Mouse (Mus musculus) thymus, postnatal 14 days (tissue): ENCODE measurements at regions not wholly inside any gene's neighbourhood (a gene's known extent, or its start where the extent isn't known, plus 50 kb on each side); places are given as distances from the start of the nearest gene placed in this dataset.
A peak's percentile ranks its signal among the peaks of the same experiment; 100 is the strongest.

ENCODE experiments used
- DNase-seq: peaks from one replicate; pipeline ENCODE4 v3.0.0; 2021

GRCm38 (mm10) chr8:125367374-125367773 lies 202.2 kb downstream of the Sipa1l2 start:
- DNase-seq = no peak

- no peak for DNase-seq
Measured at GRCm38 (mm10) chr8:125365004-125365403, 204.6 kb downstream of the Sipa1l2 start.

DNA sequence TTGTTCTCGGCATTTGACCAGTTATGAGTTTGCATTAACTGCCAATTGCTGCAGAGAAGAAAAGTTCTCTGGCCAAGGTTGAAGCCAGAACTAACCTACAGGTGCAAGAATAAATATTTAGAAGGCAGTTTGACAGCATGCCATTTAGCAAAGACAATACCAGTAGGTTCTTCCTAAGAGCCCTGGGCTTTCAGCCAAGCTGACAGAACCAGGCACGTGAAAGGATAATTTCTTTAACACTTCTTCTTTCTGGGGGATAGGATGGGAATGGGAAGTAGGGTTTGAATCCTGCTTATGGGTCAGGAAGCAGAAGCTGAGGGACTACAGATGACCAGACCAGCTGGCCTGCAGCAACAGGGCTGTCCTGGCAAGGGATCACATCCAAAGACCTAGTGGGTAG lies 210.2 kb downstream of the Sipa1l2 start:
- no peak for DNase-seq

DNA sequence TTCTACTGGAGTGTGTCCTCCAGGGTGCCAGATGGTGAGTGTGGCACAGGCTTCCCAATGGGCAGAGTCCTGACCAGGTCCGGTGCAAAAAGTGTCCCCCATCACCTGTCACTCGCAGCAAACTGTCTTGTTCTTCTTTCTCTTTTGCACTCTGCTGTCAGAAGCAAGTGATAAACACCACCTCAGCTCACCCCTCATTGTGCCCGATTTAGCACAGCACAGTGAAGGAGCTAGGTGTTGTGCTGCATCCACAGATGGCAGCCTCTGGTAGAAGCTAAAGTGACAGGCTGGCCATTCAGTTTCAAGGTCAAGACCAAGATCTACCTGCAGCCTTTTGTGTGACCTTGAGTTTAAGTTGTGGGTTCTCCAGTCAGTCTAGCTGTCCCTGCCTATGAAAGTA lies 211.8 kb downstream of the Sipa1l2 start:
- DNase-seq = no peak

GRCm38 (mm10) chr8:125355059-125355509 lies 214.5 kb downstream of the Sipa1l2 start:
- DNase-seq = no peak

DNA sequence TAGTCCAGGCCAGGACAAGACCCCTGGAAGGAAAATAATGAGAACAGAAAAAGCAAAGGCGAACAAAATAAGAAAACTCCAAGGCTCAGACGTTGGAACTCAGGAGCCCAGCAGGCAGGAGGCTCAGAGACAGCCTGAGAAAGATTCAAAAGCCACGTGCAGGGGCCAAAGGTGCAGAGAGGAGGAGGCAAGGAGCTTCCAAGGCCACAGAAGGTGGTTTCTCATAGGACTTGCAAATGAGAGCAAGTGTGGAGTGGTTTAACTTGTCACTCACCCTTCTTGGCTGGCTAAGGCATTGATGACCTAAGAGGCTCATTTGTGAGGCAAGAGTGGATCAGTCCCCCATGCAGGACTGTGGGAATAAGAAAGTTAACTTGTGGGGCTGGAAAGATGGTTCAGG lies 217.3 kb downstream of the Sipa1l2 start:
- peak; percentile 17 for DNase-seq

GRCm38 (mm10) chr8:125351486-125352032 lies 218.0 kb downstream of the Sipa1l2 start:
- peak; percentile 49 for DNase-seq

DNA sequence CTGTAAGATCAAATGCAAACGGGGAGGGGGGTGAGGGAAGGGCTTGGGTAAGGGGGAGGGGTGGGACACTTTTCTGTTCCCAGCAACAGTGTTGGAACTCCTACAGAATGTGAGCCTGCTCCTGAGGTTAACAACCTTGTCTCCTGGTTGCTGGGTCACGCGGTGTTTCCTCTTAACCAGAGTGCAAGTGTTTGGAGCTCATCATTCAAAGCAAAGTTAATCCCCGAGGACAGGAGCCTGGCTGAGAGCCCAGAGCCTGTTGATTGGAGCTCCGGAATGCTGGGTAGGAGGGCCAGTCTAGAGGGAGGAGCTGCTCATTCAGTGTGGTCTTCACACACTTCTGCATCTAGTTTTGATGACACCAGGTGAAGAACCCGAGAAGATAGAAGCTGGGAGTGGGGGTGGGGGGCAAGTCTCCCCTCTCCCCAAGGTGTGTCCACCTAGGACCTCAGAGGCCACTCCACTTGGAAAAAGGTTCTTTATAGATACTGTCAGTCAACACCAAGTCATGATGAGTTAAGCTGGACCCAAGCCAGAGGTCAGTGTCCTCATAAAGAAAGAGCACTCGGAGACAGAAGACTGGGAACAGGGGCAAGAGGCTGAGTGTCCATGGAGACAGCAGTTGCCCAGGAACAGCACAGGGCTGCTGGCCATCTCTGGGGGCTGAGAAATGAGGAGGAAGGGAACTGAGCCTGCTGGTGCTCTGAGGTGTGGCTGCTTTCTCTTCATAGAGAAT lies 220.2 kb downstream of the Sipa1l2 start:
- no peak for DNase-seq

GRCm38 (mm10) chr8:125346182-125346581 lies 223.4 kb downstream of the Sipa1l2 start:
- no peak for DNase-seq

- DNase-seq = no peak
Measured at GRCm38 (mm10) chr8:125345571-125345970, 224.0 kb downstream of the Sipa1l2 start.

- DNase-seq = no peak
Measured at GRCm38 (mm10) chr8:125343867-125344266, 225.7 kb downstream of the Sipa1l2 start.

- DNase-seq = no peak
Measured at GRCm38 (mm10) chr8:125342521-125342920, 227.1 kb downstream of the Sipa1l2 start.

GRCm38 (mm10) chr8:125341606-125342005 lies 228.0 kb downstream of the Sipa1l2 start:
- no peak for DNase-seq

- peak; percentile 21 for DNase-seq
Measured at GRCm38 (mm10) chr8:125338222-125338621, 231.4 kb downstream of the Sipa1l2 start.

DNA sequence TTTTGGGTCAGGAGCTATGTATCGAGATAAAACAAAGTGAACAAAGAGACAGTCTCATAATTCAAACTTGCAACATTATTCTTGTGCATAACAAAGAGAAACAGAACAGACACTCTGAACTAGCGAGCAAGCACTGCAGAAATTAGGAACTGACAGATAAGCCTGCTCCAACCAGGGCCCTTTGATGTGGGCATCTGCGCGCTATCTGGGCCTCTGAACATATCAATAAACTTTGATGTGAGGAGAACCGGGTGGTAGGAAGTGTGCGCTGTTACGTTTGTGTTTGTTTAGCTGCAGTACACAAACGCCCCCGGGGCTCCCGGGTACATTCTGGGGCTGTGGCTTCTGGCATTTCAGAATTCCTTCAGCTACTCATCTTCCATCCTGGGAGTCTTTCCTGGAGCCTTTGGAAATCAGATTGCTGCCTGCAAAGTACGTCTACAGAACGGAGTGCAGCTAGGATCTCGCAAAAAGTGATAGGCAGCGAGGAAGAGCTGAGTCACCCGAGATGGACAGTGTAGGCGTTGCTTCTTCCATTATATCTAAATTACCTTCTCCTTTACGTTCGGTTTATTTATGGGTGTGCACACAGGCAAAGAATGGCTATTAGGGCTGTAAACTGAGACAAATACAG lies 232.0 kb downstream of the Sipa1l2 start:
- peak; percentile 41 for DNase-seq

DNA sequence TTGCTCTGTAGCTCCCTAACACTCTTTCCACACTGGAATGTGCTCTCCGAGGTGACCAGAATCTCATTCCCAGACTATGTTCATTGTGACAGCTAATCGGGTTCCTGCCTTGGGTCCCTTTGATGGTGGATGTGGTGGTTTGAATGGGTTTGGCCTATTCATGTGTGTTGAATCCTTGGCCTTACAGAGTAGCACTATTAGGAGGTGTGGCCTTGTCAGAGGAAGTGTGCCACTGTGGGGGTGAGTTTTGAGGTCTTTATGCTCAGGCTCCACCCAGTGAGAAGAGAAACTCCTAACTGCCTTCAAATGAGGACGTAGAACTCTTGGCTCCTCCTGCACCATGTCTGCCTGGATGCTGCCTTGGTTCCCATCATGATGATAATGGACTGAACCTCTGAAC lies 232.8 kb downstream of the Sipa1l2 start:
- DNase-seq = peak; percentile 34

- DNase-seq = no peak
Measured at GRCm38 (mm10) chr8:125335575-125336370, 233.8 kb downstream of the Sipa1l2 start.

- no peak for DNase-seq
Measured at GRCm38 (mm10) chr8:125335171-125335570, 234.4 kb downstream of the Sipa1l2 start.

DNA sequence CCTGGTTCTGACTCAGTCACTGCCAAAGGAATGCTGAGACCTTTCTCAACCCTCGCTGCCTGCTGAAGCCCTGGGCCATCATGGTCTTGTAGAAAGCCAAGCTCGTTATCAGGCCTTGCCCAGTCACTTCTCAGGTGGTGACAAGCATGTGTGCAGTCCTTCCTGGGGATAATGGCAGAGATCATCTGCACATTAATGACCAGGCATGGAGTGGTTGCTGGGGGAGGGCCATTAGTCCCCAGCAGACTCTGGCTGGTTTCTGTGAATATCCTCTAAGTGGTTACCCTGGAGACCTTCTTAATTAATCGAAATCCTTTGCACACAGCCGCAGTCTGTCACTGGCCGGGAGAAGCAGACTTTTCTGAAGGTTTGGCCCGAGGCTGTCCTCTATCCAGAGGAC lies 239.0 kb downstream of the Sipa1l2 start:
- DNase-seq = no peak

GRCm38 (mm10) chr8:125328650-125329049 lies 241.0 kb downstream of the Sipa1l2 start:
- DNase-seq = no peak

- no peak for DNase-seq
Measured at GRCm38 (mm10) chr8:125327551-125328262, 241.9 kb downstream of the Sipa1l2 start.

DNA sequence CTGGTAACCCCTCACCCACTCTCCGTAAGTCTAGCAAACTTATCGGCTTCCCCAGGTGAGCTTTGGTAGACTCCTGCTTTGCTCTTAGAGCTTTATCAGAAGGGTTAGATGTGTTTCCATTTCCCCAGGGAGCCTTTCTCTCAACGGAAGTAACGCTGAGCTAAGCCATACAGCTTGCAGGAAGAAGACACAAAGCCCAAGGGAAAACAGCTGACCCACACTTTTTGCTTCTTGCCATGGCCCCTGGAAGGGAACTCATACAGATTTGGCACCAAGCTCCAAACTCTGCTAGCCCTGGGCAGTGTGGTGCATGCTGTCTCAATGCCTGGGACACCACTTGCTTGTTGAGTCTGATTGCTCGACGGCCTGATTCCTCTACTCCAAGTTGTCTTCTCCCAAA lies 242.6 kb downstream of the Sipa1l2 start:
- DNase-seq = no peak

GRCm38 (mm10) chr8:125325736-125326135 lies 243.9 kb downstream of the Sipa1l2 start:
- DNase-seq = no peak
